Mouse (Mus musculus): ENCODE data around the gene Akap3.

The Akap3 gene

DNA sequence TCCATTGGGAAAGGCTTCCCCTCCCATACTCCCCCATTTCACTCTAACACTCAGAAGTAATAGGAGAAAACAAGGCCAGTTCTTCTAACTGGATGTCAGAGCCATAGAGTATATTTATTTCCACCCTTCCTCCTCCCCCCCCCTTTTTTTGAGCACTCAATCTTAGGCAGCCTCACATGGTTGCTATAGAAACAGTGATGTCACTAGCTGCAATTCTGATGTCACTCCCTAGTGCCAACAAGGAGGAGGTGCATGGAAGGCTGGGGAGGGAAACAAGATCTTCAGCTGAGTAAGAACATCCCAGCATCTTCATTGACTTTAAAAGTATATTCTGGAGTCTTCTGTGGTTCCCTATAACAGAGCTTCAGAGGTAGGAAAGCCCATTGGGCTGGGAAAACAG, at the start of gene Akap3:
Gene Akap3, plus strand, starts transcription at position 218 of the 400 bp plus-strand sequence.
- DNase-seq (ENCODE audit: low read depth): peak; percentile 32

GRCm38 (mm10) chr6:126806783-126807182, 46.1 kb upstream of the Akap3 start:
- peak; percentile 34 for DNase-seq (ENCODE audit: low read depth)

DNA sequence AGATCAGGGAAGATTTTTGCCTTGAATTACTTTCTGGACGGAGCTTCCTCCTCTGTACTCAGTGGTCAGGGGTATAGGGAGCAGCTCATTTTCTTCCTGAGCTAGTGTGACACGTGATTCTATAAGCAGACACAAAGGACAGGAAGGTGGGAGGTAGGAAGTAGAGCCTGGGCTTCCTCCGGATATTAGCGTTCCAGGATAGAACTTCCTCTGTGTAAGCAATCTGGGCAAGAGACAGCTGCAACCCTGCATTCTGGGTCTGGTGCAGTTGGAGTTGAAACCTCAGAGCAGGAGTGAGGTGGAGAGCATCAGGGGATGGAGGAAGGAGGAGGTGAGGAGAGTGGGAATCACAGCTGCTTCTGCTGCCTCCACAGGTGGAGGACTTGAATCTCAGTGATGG, 44.8 kb upstream of the Akap3 start:
- DNase-seq (ENCODE audit: low read depth): no peak

DNA sequence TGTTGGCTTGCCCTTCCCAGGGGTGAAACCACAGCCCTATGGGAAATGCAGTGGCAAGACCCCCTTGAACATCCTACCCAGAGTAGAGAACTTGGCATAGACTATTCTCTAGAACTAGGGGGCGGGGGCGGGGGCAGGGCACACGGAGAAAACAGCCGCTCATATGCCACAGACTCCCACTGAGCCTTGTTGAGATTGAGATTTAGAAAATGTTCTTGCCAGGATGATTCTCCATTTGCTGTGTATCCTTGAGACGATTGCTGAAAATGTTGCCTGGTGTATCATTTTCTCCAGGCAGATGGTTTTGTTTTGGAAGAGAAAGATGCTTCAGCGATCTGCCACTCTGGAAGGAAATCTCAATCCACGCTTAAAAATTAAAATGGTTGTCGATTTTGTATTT, 44.3 kb upstream of the Akap3 start:
- no peak for DNase-seq (ENCODE audit: low read depth)

- no peak for DNase-seq (ENCODE audit: low read depth)
Measured at GRCm38 (mm10) chr6:126811481-126811880, 41.4 kb upstream of the Akap3 start.

- DNase-seq (ENCODE audit: low read depth): no peak
Measured at GRCm38 (mm10) chr6:126815206-126815750, 37.6 kb upstream of the Akap3 start.

GRCm38 (mm10) chr6:126816338-126816737, 36.6 kb upstream of the Akap3 start:
- no peak for DNase-seq (ENCODE audit: low read depth)

- peak; percentile 86 for DNase-seq (ENCODE audit: low read depth)
Measured at GRCm38 (mm10) chr6:126823087-126823486, 29.8 kb upstream of the Akap3 start.

DNA sequence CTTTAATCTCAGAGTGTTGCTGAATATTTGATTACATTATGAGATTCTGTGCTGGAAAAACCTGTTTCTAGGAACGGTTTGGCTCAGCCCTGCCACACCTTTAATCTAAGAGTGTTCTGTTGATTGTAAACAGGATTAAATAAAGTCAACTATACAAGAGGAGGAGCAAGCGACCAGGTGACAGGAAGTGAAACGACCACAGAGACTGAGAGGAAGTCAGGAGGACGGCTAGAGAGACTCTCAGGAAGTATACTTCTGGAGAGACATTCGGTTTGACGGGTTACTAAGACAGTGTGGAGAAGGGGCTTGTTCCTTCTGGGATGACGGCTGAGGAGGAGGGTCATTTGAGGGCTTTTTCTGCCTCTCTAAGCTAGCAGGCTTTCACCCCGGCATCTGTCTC, 16.3 kb upstream of the Akap3 start:
- DNase-seq (ENCODE audit: low read depth): no peak

GRCm38 (mm10) chr6:126848712-126849704, 3.9 kb upstream of the Akap3 start, which contains the start of gene Ndufa9:
Gene Ndufa9 (minus strand): TSS chr6:126849136.
- peak; percentile 96 for DNase-seq (ENCODE audit: low read depth)

DNA sequence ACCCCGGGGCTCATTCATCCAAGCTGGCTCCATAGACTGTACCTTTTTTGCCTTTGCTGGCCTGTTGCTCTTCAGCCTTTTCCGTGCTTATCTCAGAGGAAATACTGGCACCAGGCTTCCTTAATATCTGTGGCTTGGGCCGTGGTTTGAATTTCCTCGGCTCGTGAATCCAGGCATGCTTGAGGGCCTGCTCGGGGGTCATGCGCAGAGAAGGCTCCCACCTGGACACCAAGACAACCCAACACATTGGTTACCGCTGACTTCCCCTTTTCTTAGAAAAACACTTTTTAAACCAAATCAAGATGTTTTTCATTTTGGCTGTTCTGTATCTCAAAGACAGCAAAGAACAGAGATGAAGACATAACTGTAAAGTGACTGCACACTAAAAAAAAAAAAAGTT, 24.2 kb downstream of the Akap3 start:
- no peak for DNase-seq (ENCODE audit: low read depth)

DNA sequence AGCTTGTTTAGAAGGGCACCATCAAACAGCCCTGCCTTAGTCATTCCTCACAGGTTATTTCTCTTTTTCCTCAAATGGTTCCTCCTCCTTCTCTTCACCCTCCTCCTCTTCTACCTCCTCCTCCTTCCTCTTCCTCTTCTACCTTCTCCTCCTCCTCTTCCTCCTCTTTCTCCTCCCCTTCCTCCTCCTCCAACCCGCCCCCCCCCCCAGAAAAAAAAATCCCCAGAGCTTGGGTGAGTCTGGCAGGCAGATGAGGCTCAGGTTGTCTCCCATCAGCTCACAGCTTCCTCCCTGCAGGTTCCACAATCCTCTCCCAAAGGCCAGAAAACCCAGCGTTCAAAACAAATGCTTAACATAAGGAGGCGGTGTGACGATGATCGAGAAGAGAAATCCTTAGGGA, 54.5 kb downstream of the Akap3 start:
- no peak for DNase-seq (ENCODE audit: low read depth)

- no peak for DNase-seq (ENCODE audit: low read depth)
Measured at GRCm38 (mm10) chr6:126907876-126908275, 55.0 kb downstream of the Akap3 start.

GRCm38 (mm10) chr6:126910727-126911126, 57.8 kb downstream of the Akap3 start:
- no peak for DNase-seq (ENCODE audit: low read depth)

DNA sequence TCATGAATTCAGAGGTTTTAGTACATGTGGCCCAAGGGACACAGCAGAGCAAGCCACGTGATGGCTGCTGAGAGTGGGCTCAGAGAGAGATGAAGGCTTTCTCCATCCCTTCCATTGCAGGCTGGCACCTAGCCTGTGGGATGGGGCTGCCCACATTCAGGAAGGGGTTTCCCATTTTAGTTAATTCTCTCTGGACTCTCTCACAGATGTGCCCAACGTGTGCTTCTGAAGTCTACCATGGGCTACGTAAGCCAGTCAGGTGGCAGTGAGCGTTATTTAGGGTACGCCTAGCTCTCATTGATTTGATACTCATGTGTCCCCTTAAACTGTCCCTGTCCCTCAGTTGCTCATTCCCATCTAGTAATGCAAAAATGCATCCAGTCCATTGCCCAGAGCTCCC, 62.0 kb downstream of the Akap3 start:
- no peak for DNase-seq (ENCODE audit: low read depth)

DNA sequence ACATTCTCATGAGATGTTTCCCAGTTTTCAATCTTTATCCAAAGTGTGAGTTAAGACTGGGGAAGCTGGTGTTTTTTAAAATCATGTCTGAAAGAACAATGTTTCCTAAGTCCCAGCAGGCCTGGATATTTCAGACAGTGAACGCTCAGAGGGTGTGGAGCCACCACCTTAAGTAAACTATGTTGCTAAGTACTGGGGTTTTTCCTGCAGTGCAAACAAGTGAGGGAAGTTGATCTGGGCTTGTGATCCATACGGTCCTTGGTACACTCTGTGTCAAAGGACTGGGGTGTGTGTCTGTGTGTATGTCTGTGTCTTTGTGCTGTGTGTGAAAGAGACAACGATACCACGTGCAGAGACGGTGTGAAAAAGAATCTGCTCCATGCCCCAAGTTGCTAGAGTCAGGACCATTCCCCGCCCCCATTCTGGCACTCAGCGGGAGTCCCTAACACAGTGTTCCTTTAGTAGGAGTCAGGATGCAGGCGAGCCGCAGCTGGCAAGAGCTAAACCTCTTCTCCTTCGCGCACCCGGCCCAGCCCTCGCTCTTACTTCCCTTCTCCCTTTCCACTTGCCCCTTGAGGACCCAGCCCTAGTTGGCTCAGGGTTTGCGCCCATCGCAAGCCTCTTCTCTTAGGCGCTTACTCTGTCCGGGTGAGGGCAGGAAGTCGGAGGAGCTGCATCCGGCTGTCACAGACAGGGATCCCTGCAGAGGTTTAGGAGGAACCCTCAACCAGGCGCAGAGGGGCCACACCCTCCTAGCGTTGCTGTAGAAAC, 68.4 kb downstream of the Akap3 start, which contains the start of gene Dyrk4:
Gene Dyrk4, minus strand, starts transcription at position 729 of the 771 bp plus-strand sequence.
- no peak for DNase-seq (ENCODE audit: low read depth)
